Mouse (Mus musculus): ENCODE results near the gene Abi3bp. TPM values are rescaled to one million over a fixed set of nuclear protein-coding genes. Genes with fewer than 3 reads are reported as not detected.

Gene Abi3bp
- polyA plus RNA-seq, 1 experiment from 2014 or later, result 0.36 TPM

- H3K27ac ChIP-seq, result no peak overlapping the region
- no peak overlapping the region for H3K4me2 ChIP-seq (replicated peaks)
- peaks cover 5% of the 10 kb centered on the region for H3K4me1 ChIP-seq (replicated peaks)
- H3K9ac ChIP-seq (replicated peaks), result no peak overlapping the region
- peaks cover 53% of the 10 kb centered on the region for H3K36me3 ChIP-seq
- 93% methylated on average over 3 of the region's 3 CpGs for WGBS
- ATAC-seq, result no peak
- H3K9me3 ChIP-seq, result no peaks in the 10 kb centered on the region
- no peaks in the 10 kb centered on the region for H3K27me3 ChIP-seq
- H3K4me3 ChIP-seq (replicated peaks), result no peak overlapping the region
Observed at GRCm38 (mm10) chr16:56710071-56710470, 232.4 kb downstream of the Abi3bp start.

- Histone ChIP-seq H3K9ac (replicated peaks) (no peak overlapping the region), H3K27me3 (no peaks in the 10 kb centered on the region), H3K27ac (no peak overlapping the region), H3K36me3 (peaks cover 15% of the 10 kb centered on the region), H3K4me1 (replicated peaks) (peaks cover 25% of the 10 kb centered on the region), H3K4me3 (replicated peaks) (peak overlapping the region; percentile 72), H3K4me2 (replicated peaks) (peak overlapping the region; percentile 80), H3K9me3 (no peaks in the 10 kb centered on the region)
- ATAC-seq, result no peak
- 78% methylated on average over 3 of the region's 3 CpGs for WGBS
Observed at GRCm38 (mm10) chr16:56715608-56716007, 237.9 kb downstream of the Abi3bp start.

GRCm38 (mm10) chr16:56716557-56717179 is 239.0 kb downstream of the Abi3bp start:
- no peaks in the 10 kb centered on the region for H3K27me3 ChIP-seq
- H3K4me1 ChIP-seq (replicated peaks), result peaks cover 25% of the 10 kb centered on the region
- peak overlapping the region; percentile 80 for H3K4me2 ChIP-seq (replicated peaks)
- no peaks in the 10 kb centered on the region for H3K9me3 ChIP-seq
- peak overlapping the region; percentile 72 for H3K4me3 ChIP-seq (replicated peaks)
- H3K36me3 ChIP-seq, result peaks cover 6% of the 10 kb centered on the region
- peak overlapping the region; percentile 90 for H3K9ac ChIP-seq (replicated peaks)
- under 1% methylated on average over 31 of the region's 38 CpGs for WGBS
- H3K27ac ChIP-seq, result peak overlapping the region; percentile 96
- ATAC-seq, result peak; percentile 65

GRCm38 (mm10) chr16:56717224-56718200 is 239.8 kb downstream of the Abi3bp start, which contains the start of gene Tfg:
Tfg (minus strand) TSS chr16:56717450.
- Histone ChIP-seq H3K4me1 (replicated peaks) (peaks cover 25% of the 10 kb centered on the region), H3K4me3 (replicated peaks) (peak within 1 kb of the TSS; percentile 72), H3K27ac (peak within 1 kb of the TSS; percentile 96), H3K4me2 (replicated peaks) (peak within 1 kb of the TSS; percentile 80), H3K9me3 (no peaks in the 10 kb centered on the region), H3K27me3 (no peaks in the 10 kb centered on the region), H3K36me3 (no peaks in the 10 kb centered on the region), H3K9ac (replicated peaks) (peak within 1 kb of the TSS; percentile 90)
- ATAC-seq, result peak; percentile 98
- under 1% methylated on average over 57 of the region's 62 CpGs for WGBS

- ATAC-seq, result no peak
- no peak overlapping the region for H3K4me3 ChIP-seq (replicated peaks)
- H3K4me1 ChIP-seq (replicated peaks), result peaks cover 25% of the 10 kb centered on the region
- no peaks in the 10 kb centered on the region for H3K9me3 ChIP-seq
- H3K36me3 ChIP-seq, result no peaks in the 10 kb centered on the region
- H3K4me2 ChIP-seq (replicated peaks), result no peak overlapping the region
- H3K27me3 ChIP-seq, result no peaks in the 10 kb centered on the region
- H3K9ac ChIP-seq (replicated peaks), result no peak overlapping the region
- no peak overlapping the region for H3K27ac ChIP-seq
Observed at GRCm38 (mm10) chr16:56719031-56719430, 241.4 kb downstream of the Abi3bp start.

GRCm38 (mm10) chr16:56722357-56722756 is 244.7 kb downstream of the Abi3bp start:
- Histone ChIP-seq H3K4me1 (replicated peaks) (0 out of 2 replicates have a peak, but pooled peaks cover 5% of the 10 kb centered on the region), H3K27ac (no peak overlapping the region), H3K4me2 (replicated peaks) (no peak overlapping the region), H3K27me3 (no peaks in the 10 kb centered on the region), H3K9me3 (no peaks in the 10 kb centered on the region), H3K9ac (replicated peaks) (no peak overlapping the region), H3K36me3 (no peaks in the 10 kb centered on the region), H3K4me3 (replicated peaks) (no peak overlapping the region)
- ATAC-seq, result no peak
- 69% methylated on average over 4 of the region's 4 CpGs for WGBS

- Histone ChIP-seq H3K27me3 (no peaks in the 10 kb centered on the region), H3K9ac (replicated peaks) (no peak overlapping the region; the same call in 1 of the 2 replicates), H3K9me3 (no peaks in the 10 kb centered on the region), H3K4me3 (replicated peaks) (no peak overlapping the region), H3K4me1 (replicated peaks) (no peaks in the 10 kb centered on the region), H3K27ac (no peak overlapping the region), H3K4me2 (replicated peaks) (no peak overlapping the region), H3K36me3 (no peaks in the 10 kb centered on the region)
- no peak for ATAC-seq
- WGBS, result 83% methylated on average over 10 of the region's 10 CpGs
Observed at GRCm38 (mm10) chr16:56724927-56725326, 247.2 kb downstream of the Abi3bp start.

- no peak for ATAC-seq
- Histone ChIP-seq H3K9me3 (no peaks in the 10 kb centered on the region), H3K9ac (replicated peaks) (no peak overlapping the region), H3K27me3 (no peaks in the 10 kb centered on the region), H3K27ac (no peak overlapping the region), H3K4me2 (replicated peaks) (no peak overlapping the region), H3K4me3 (replicated peaks) (no peak overlapping the region), H3K36me3 (no peaks in the 10 kb centered on the region), H3K4me1 (replicated peaks) (no peaks in the 10 kb centered on the region)
- whole genome bisulfite sequencing, result 33% methylated on average over 1 of the region's 1 CpGs
Observed at GRCm38 (mm10) chr16:56729060-56729459, 251.4 kb downstream of the Abi3bp start.

Other genes starting within 250 kb of the Abi3bp start
- 159 and 168 TPM in 2 replicates for gene Tfg, start 239.6 kb downstream of the Abi3bp start, polyA plus RNA-seq (2015; fragmentation: Nextera tagmentation; extraction: Ambion mirVana)